Mouse (Mus musculus) E14TG2a.4 (cell line): ENCODE data around the gene Opalin.

Experiments
- CTCF ChIP-seq: conservative IDR thresholded peaks from 2 replicates; pipeline ENCODE4 v1.5.1; 2014; ENCODE audit warnings: low read length
- POU5F1 ChIP-seq: IDR thresholded peaks from 2 replicates; pipeline ENCODE4 v1.6.1; 2014; ENCODE audit warnings: low read length, borderline replicate concordance

- no peak for TF ChIP-seq CTCF
- TF ChIP-seq POU5F1, result no peak
Observed at GRCm38 (mm10) chr19:41114611-41115010, 37.7 kb upstream of the Opalin start.
